Mouse (Mus musculus) midbrain, embryonic 12.5 days (tissue): ENCODE data around the gene Cyp2d10. TPM values are rescaled to one million over a fixed set of nuclear protein-coding genes. Genes with fewer than 3 reads are reported as not detected.
"Not testable (repeated sequence)": the region's sequence is repeated elsewhere in the genome, so short reads cannot be mapped to it uniquely, and the experiment has no call there.

Experiments
- ATAC-seq: fragments of 200-750 bp; cut with Nextera tagmentation; 2 replicates; pipeline ENCODE4 v1.8.0; 2017; ENCODE audit warnings: low read depth, moderate TSS enrichment, moderate library complexity; ENCODE audit not compliant: low FRiP score
- H3K27ac ChIP-seq: fragments of 300-500 bp; sonication (generic); replicated peaks from 2 replicates; pipeline ENCODE4 v1.5.1; 2016; ENCODE audit warnings: mild to moderate bottlenecking
- H3K27me3 ChIP-seq: fragments of 300-500 bp; sonication (generic); 2 replicates; pipeline ENCODE4 v1.6.1; 2016; ENCODE audit warnings: mild to moderate bottlenecking
- H3K36me3 ChIP-seq: fragments of 300-500 bp; sonication (generic); 2 replicates; pipeline ENCODE4 v1.6.1; 2016
- H3K4me1 ChIP-seq: fragments of 300-500 bp; sonication (generic); 2 replicates; pipeline ENCODE4 v1.6.1; 2016
- H3K4me2 ChIP-seq: fragments of 300-500 bp; sonication (generic); replicated peaks from 2 replicates; pipeline ENCODE4 v1.6.1; 2016; ENCODE audit warnings: mild to moderate bottlenecking, moderate library complexity
- H3K4me3 ChIP-seq: fragments of 300-500 bp; sonication (generic); 2 replicates; pipeline ENCODE4 v1.5.1; 2016; ENCODE audit warnings: mild to moderate bottlenecking
- H3K9ac ChIP-seq: fragments of 300-500 bp; sonication (generic); replicated peaks from 2 replicates; pipeline ENCODE4 v1.6.1; 2016; ENCODE audit warnings: mild to moderate bottlenecking, moderate library complexity
- H3K9me3 ChIP-seq: fragments of 300-500 bp; sonication (generic); 2 replicates; pipeline ENCODE4 v1.6.1; 2016; ENCODE audit warnings: mild to moderate bottlenecking
- WGBS: fragments of 180-500 bp; shearing (Covaris S2); methylation state at CpG from one replicate; pipeline ENCODE4 v1.1.7; 2016; 5-methylcytosine and 5-hydroxymethylcytosine counted together
- polyA plus RNA-seq: library from polyadenylated mRNA; unstranded; fragments of >200 nt; fragmentation: Nextera tagmentation; extraction: Ambion mirVana; gene quantifications from 2 replicates; pipeline ENCODE4 v1.2.1, GENCODE M21; 2016

Gene Cyp2d10
- polyA plus RNA-seq: not detected in 2 replicates

- H3K27me3 ChIP-seq: no peaks in the 10 kb centered on the region
- H3K4me3 ChIP-seq: no peak within 1 kb of the TSS
- 92% methylated on average over 6 of the region's 6 CpGs for WGBS
- H3K9me3 ChIP-seq: no peaks in the 10 kb centered on the region
- H3K27ac ChIP-seq: no peak within 1 kb of the TSS
- no peaks in the 10 kb centered on the region for H3K4me1 ChIP-seq
- H3K36me3 ChIP-seq: no peaks in the 10 kb centered on the region
- no peak for ATAC-seq
- no peak within 1 kb of the TSS for H3K4me2 ChIP-seq
- H3K9ac ChIP-seq: no peak within 1 kb of the TSS
Observed at GRCm38 (mm10) chr15:82406981-82407380, at the start of gene Cyp2d10. TSS of gene Cyp2d10 (minus strand) at chr15:82407195.

GRCm38 (mm10) chr15:82456086-82456790 is 49.2 kb upstream of the Cyp2d10 start:
- not testable (repeated sequence) for H3K27me3 ChIP-seq, ATAC-seq, H3K4me3 ChIP-seq, H3K36me3 ChIP-seq, H3K27ac ChIP-seq, H3K9ac ChIP-seq, H3K4me1 ChIP-seq, H3K9me3 ChIP-seq, H3K4me2 ChIP-seq
- WGBS: 94% methylated on average over 6 of the region's 6 CpGs

- H3K36me3 ChIP-seq, H3K4me3 ChIP-seq, H3K27ac ChIP-seq, H3K4me1 ChIP-seq, ATAC-seq, H3K9ac ChIP-seq, H3K4me2 ChIP-seq, H3K9me3 ChIP-seq, H3K27me3 ChIP-seq: not testable (repeated sequence)
- WGBS: 86% methylated on average over 6 of the region's 6 CpGs
Observed at GRCm38 (mm10) chr15:82453501-82453900, 46.5 kb upstream of the Cyp2d10 start.

- not testable (repeated sequence) for H3K9ac ChIP-seq, H3K27me3 ChIP-seq, H3K4me1 ChIP-seq, H3K4me3 ChIP-seq, H3K27ac ChIP-seq, H3K9me3 ChIP-seq, H3K4me2 ChIP-seq, ATAC-seq, H3K36me3 ChIP-seq
- WGBS: 100% methylated on average over 1 of the region's 1 CpGs
Observed at GRCm38 (mm10) chr15:82452133-82452532, 45.1 kb upstream of the Cyp2d10 start.

GRCm38 (mm10) chr15:82450045-82450444 is 43.0 kb upstream of the Cyp2d10 start:
- H3K9ac ChIP-seq, ATAC-seq, H3K4me1 ChIP-seq, H3K27me3 ChIP-seq, H3K36me3 ChIP-seq, H3K4me2 ChIP-seq, H3K27ac ChIP-seq, H3K4me3 ChIP-seq, H3K9me3 ChIP-seq: not testable (repeated sequence)
- WGBS: 83% methylated on average over 2 of the region's 2 CpGs

GRCm38 (mm10) chr15:82445196-82445595 is 38.2 kb upstream of the Cyp2d10 start:
- Histone ChIP-seq H3K36me3 (no peaks in the 10 kb centered on the region), H3K4me2 (no peak overlapping the region), H3K27me3 (no peaks in the 10 kb centered on the region), H3K9ac (no peak overlapping the region), H3K9me3 (no peaks in the 10 kb centered on the region), H3K27ac (no peak overlapping the region), H3K4me1 (no peaks in the 10 kb centered on the region), H3K4me3 (no peak overlapping the region)
- 71% methylated on average over 8 of the region's 8 CpGs for WGBS
- ATAC-seq: no peak

GRCm38 (mm10) chr15:82443658-82444057 is 36.7 kb upstream of the Cyp2d10 start:
- WGBS: 91% methylated on average over 3 of the region's 3 CpGs
- no peak for ATAC-seq
- H3K27ac ChIP-seq: no peak overlapping the region
- no peak overlapping the region for H3K4me2 ChIP-seq
- no peak overlapping the region for H3K9ac ChIP-seq
- H3K27me3 ChIP-seq: no peaks in the 10 kb centered on the region
- no peaks in the 10 kb centered on the region for H3K4me1 ChIP-seq
- no peaks in the 10 kb centered on the region for H3K9me3 ChIP-seq
- no peaks in the 10 kb centered on the region for H3K36me3 ChIP-seq
- no peak overlapping the region for H3K4me3 ChIP-seq

- no peaks in the 10 kb centered on the region for H3K36me3 ChIP-seq
- H3K9ac ChIP-seq: no peak overlapping the region
- WGBS: 71% methylated on average over 5 of the region's 5 CpGs
- H3K9me3 ChIP-seq: peaks cover 4% of the 10 kb centered on the region; the same call in 1 of the 2 replicates
- H3K27me3 ChIP-seq: no peaks in the 10 kb centered on the region
- H3K4me1 ChIP-seq: no peaks in the 10 kb centered on the region
- ATAC-seq: no peak
- H3K4me2 ChIP-seq: no peak overlapping the region
- H3K4me3 ChIP-seq: no peak overlapping the region
- no peak overlapping the region for H3K27ac ChIP-seq
Observed at GRCm38 (mm10) chr15:82437975-82438617, 31.1 kb upstream of the Cyp2d10 start.

- Histone ChIP-seq H3K27ac (no peak overlapping the region), H3K9me3 (peaks cover 4% of the 10 kb centered on the region), H3K36me3 (no peaks in the 10 kb centered on the region), H3K9ac (no peak overlapping the region), H3K4me1 (no peaks in the 10 kb centered on the region), H3K27me3 (no peaks in the 10 kb centered on the region), H3K4me3 (no peak overlapping the region), H3K4me2 (no peak overlapping the region)
- ATAC-seq: no peak
- WGBS: 86% methylated on average over 2 of the region's 2 CpGs
Observed at GRCm38 (mm10) chr15:82435606-82436005, 28.6 kb upstream of the Cyp2d10 start.

GRCm38 (mm10) chr15:82435011-82435410 is 28.0 kb upstream of the Cyp2d10 start:
- Histone ChIP-seq H3K4me2 (no peak overlapping the region), H3K27ac (no peak overlapping the region), H3K36me3 (no peaks in the 10 kb centered on the region), H3K27me3 (no peaks in the 10 kb centered on the region), H3K4me1 (no peaks in the 10 kb centered on the region), H3K9me3 (peaks cover 4% of the 10 kb centered on the region), H3K9ac (no peak overlapping the region), H3K4me3 (no peak overlapping the region)
- 87% methylated on average over 3 of the region's 3 CpGs for WGBS
- no peak for ATAC-seq

- H3K4me1 ChIP-seq: no peaks in the 10 kb centered on the region
- H3K27me3 ChIP-seq: no peaks in the 10 kb centered on the region
- 94% methylated on average over 3 of the region's 3 CpGs for WGBS
- H3K9me3 ChIP-seq: peaks cover 4% of the 10 kb centered on the region
- no peak overlapping the region for H3K9ac ChIP-seq
- no peak overlapping the region for H3K4me3 ChIP-seq
- no peak overlapping the region for H3K27ac ChIP-seq
- H3K4me2 ChIP-seq: no peak overlapping the region
- H3K36me3 ChIP-seq: no peaks in the 10 kb centered on the region
- ATAC-seq: no peak
Observed at GRCm38 (mm10) chr15:82434541-82434940, 27.5 kb upstream of the Cyp2d10 start.

- H3K27me3 ChIP-seq: no peaks in the 10 kb centered on the region
- H3K4me3 ChIP-seq: no peak overlapping the region
- ATAC-seq: no peak
- no peaks in the 10 kb centered on the region for H3K36me3 ChIP-seq
- H3K4me1 ChIP-seq: no peaks in the 10 kb centered on the region
- peaks cover 4% of the 10 kb centered on the region for H3K9me3 ChIP-seq
- no peak overlapping the region for H3K27ac ChIP-seq
- 94% methylated on average over 3 of the region's 3 CpGs for WGBS
- H3K9ac ChIP-seq: no peak overlapping the region
- H3K4me2 ChIP-seq: no peak overlapping the region
Observed at GRCm38 (mm10) chr15:82433621-82434020, 26.6 kb upstream of the Cyp2d10 start.
